Mouse (Mus musculus): ENCODE results near the gene Rps25.
"Not testable (repeated sequence)": the region's sequence is repeated elsewhere in the genome, so short reads cannot be mapped to it uniquely, and the experiment has no call there.

Rps25 gene

GRCm38 (mm10) chr9:44405011-44405410 lies 1.9 kb upstream of the Rps25 start:
- no peak for DNase-seq (ENCODE audit: low spot score)

GRCm38 (mm10) chr9:44407752-44408097 lies 786 bp downstream of the Rps25 start:
- no peak for DNase-seq (ENCODE audit: low spot score)

- not testable (repeated sequence) for DNase-seq (ENCODE audit: low spot score)
Measured at GRCm38 (mm10) chr9:44408693-44409092, 1.8 kb downstream of the Rps25 start.

GRCm38 (mm10) chr9:44410647-44411336 lies 3.9 kb downstream of the Rps25 start:
- DNase-seq (ENCODE audit: low spot score): no peak

- DNase-seq (ENCODE audit: low spot score): no peak
Measured at GRCm38 (mm10) chr9:44411601-44412130, 4.7 kb downstream of the Rps25 start.

- no peak for DNase-seq (ENCODE audit: low spot score)
Measured at GRCm38 (mm10) chr9:44412306-44412705, 5.4 kb downstream of the Rps25 start.

- DNase-seq (ENCODE audit: low spot score): no peak
Measured at GRCm38 (mm10) chr9:44412781-44413180, 5.8 kb downstream of the Rps25 start.

- no peak for DNase-seq (ENCODE audit: low spot score)
Measured at GRCm38 (mm10) chr9:44417156-44417891, 10.4 kb downstream of the Rps25 start.

- DNase-seq (ENCODE audit: low spot score): peak; percentile 99
Measured at GRCm38 (mm10) chr9:44417892-44418363, 11.0 kb downstream of the Rps25 start.

GRCm38 (mm10) chr9:44418519-44419385 lies 11.8 kb downstream of the Rps25 start, which contains the start of gene Ccdc84:
Gene Ccdc84, minus strand, starts transcription at chr9:44418569.
- DNase-seq (ENCODE audit: low spot score): no peak

- not testable (repeated sequence) for DNase-seq (ENCODE audit: low spot score)
Measured at GRCm38 (mm10) chr9:44419730-44420129, 12.8 kb downstream of the Rps25 start.

- no peak for DNase-seq (ENCODE audit: low spot score)
Measured at GRCm38 (mm10) chr9:44420280-44420898, 13.4 kb downstream of the Rps25 start.

GRCm38 (mm10) chr9:44423576-44423975 lies 16.6 kb downstream of the Rps25 start:
- no peak for DNase-seq (ENCODE audit: low spot score)

- DNase-seq (ENCODE audit: low spot score): no peak
Measured at GRCm38 (mm10) chr9:44432577-44433185, 25.7 kb downstream of the Rps25 start.

- no peak for DNase-seq (ENCODE audit: low spot score)
Measured at GRCm38 (mm10) chr9:44435747-44436146, 28.8 kb downstream of the Rps25 start.

GRCm38 (mm10) chr9:44440961-44441360 lies 34.0 kb downstream of the Rps25 start, which contains the start of gene Foxr1:
Gene Foxr1, minus strand, starts transcription at chr9:44441136.
- DNase-seq (ENCODE audit: low spot score): no peak

- DNase-seq (ENCODE audit: low spot score): not testable (repeated sequence)
Measured at GRCm38 (mm10) chr9:44444402-44445025, 37.6 kb downstream of the Rps25 start.

- DNase-seq (ENCODE audit: low spot score): no peak
Measured at GRCm38 (mm10) chr9:44450387-44450786, 43.4 kb downstream of the Rps25 start.

GRCm38 (mm10) chr9:44454132-44454890 lies 47.4 kb downstream of the Rps25 start:
- peak; percentile 94 for DNase-seq (ENCODE audit: low spot score)

GRCm38 (mm10) chr9:44454891-44455220 lies 47.9 kb downstream of the Rps25 start, which contains the start of gene Upk2:
Gene Upk2, minus strand, starts transcription at chr9:44454976.
- DNase-seq (ENCODE audit: low spot score): no peak
